Mouse (Mus musculus) mouse embryonic stem cell (cell line): ENCODE results near the gene Adam26a.
"Not testable (repeated sequence)": the region's sequence is repeated elsewhere in the genome, so short reads cannot be mapped to it uniquely, and the experiment has no call there.

Experiments
- in situ Hi-C, 2 experiments: fragments of 300-500 bp; cut with MboI; formaldehyde crosslinking; loops; 1 replicate in 1 of 2; 3 replicates in 1 of 2; pipeline ENCODE4 v1.14.3; 2019 to 2020; ENCODE audit warnings: low sequenced_read_pairs in 2 of 2, low pct_unique_long_range_greater_than_20kb in 1 of 2, mixed read lengths in 1 of 2; ENCODE audit not compliant: unreplicated experiment in 1 of 2

The Adam26a gene

DNA sequence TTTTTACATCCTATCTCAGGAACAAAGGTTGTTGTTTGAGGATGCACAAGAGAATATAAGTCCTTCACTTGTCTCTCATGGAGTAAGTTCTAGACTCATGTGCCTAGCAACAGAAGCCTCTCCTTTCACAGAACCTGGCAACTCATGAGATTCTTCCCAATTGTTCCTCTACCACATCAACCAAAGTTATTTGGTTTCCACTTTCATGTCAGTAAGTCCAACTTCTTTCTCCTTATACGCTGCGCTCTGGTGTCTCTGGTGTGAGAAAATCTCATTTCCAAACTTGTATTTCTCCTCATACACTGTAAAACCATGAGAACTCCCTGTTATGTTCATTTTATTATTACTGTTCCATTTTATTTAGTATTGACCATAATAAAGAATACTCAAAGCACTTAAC lies at the start of gene Adam26a:
Gene Adam26a, minus strand, starts transcription at position 101 of the 400 bp plus-strand sequence.
- in situ Hi-C loops, result not testable (repeated sequence)

DNA sequence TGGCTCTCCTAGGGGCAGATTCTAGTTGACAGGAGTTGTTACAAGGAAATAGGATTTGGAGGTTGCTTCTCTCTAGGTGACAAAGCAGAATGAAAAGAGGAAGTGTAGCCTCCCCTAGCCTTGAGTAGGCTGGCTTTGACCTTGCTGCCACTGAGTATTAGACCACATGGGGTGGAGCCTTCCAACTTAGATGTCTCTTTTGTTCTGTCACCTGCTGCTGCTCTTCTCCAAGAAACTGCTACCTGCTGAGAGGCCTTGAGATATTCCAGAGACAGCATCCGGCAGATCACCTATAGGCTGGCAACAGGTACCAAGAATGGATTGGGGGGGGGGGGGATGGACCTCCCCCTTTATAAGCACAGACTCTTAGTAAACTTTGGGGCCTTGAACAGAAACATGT lies 39.5 kb upstream of the Adam26a start:
- in situ Hi-C loops, result no loop called here

DNA sequence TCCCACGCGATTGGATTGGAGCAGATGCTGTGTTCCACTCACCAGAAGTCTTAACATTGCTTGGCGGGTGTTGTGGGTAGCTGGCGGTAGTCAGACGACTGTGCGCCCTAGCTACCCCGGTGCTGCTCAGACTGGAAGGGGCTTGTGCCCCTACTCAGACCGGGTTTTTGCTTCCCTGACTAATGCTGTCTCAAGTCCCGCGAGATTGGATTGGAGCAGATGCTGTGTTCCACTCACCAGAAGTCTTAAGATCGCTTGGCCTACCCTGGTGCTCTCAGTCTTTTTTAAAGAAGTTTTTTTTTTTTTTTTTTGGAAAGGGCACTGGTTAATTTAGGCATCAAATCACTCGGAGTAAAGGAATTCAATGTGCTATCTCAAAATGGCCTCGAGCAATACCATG lies 27.1 kb upstream of the Adam26a start:
- in situ Hi-C loops, result not testable (repeated sequence)

DNA sequence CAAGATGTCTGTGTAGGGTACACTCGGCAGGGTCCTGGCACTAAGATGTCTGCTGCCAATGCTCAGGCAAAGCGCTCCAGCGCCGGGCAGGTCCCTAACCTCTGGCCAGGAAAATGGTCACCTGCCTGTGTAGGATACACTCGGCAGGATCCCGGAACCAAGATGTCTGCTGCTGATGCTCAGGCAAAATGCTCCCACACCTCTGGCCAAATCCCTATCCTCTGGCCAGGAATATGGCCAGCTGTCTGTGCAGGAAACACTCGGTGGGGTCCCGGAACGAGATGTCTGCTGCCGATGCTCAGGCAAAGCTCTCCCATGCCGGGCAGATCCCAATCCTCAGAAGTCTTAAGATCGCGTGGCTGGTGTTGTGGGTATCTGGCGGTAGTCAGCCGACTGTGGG lies 26.7 kb upstream of the Adam26a start:
- in situ Hi-C loops, result not testable (repeated sequence)

DNA sequence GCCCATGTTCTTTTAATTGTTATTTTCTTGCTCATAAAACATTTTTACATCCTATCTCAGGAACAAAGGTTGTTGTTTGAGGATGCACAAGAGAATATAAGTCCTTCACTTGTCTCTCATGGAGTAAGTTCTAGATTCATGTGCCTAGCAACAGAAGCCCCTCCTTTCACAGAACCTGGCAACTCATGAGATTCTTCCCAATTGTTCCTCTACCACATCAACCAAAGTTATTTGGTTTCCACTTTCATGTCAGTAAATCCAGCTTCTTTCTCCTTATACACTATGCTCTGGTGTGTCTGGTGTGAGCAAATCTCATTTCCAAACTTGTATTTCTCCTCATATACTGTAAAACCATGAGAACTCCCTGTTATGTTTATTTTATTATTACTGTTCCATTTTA lies 48.5 kb downstream of the Adam26a start, which contains the start of gene Adam26b:
Gene Adam26b, minus strand, starts transcription at position 101 of the 400 bp plus-strand sequence.
- in situ Hi-C loops, result not testable (repeated sequence)
